In the genomic region with DNA sequence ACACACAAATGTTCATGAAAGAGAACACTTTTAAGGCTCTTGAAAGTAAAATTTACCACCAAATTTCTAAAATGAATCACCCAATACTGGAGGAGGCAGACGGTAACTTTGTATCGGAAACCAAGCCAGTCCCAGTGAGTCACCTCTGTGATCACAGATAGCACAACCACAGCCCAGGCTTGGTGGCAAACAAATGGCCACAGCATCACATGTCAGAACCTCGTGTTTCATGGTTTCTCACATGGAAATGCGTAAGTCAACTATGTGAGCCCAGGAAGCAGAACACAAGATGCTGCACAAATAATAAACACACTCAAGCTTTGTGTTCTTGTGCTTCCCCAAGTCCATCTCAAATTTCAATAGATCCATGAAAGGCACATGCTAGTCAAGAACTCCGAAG, we compare ENCODE assay signal across 13 mouse cellular contexts.
DNase-seq lines count a peak whose midpoint lies in the region; ATAC-seq lines count a peak whose summit lies in the region.
"Had no signal": no experiment of that assay in that cellular context is flagged by ENCODE, and none has a peak within 500 bp of the region (broad histone marks: within the 10 kb centered on the region; RNA-seq: fewer than 3 reads in every experiment).

No protein-coding gene starts in this region.

- no peaks in the 10 kb centered on the region for H3K27me3 ChIP-seq in forebrain, embryonic 12.5 days
- H3K27me3 ChIP-seq: liver, embryonic 12.5 days; Patski had no signal

- H3K36me3 ChIP-seq in forebrain, embryonic 12.5 days (replicated peaks): peaks cover 16% of the 10 kb centered on the region; the same call in 1 of the 2 replicates

- H3K4me1 ChIP-seq in forebrain, embryonic 12.5 days: 0 out of 2 replicates have a peak, but pooled peaks cover 4% of the 10 kb centered on the region

- H3K4me2 ChIP-seq in forebrain, embryonic 12.5 days: no peak overlapping the region
- H3K4me2 ChIP-seq: liver, embryonic 12.5 days had no signal

- no peak overlapping the region for H3K4me3 ChIP-seq in forebrain, embryonic 12.5 days (replicated peaks)
- H3K4me3 ChIP-seq: liver, embryonic 12.5 days had no signal

- H3K9ac ChIP-seq in forebrain, embryonic 12.5 days: no peak overlapping the region
- H3K9ac ChIP-seq: liver, embryonic 12.5 days had no signal

- DNase-seq in right cerebral cortex, adult 18-20 months: peak; percentile 17
- no peak for DNase-seq in right cerebral cortex, postnatal 14 days
- DNase-seq in CD4-positive, CD25-positive, alpha-beta regulatory T cell, adult 2 months (ENCODE audit: low read depth, low spot score): peak; percentile 89
- no peak for DNase-seq in cerebellum, adult 8-10 months
- DNase-seq: gastrocnemius, postnatal 14 days; kidney, postnatal 10 days; spleen, adult 18-20 months had no signal

- H3K9me3 ChIP-seq in forebrain, embryonic 12.5 days: no peaks in the 10 kb centered on the region
- H3K9me3 ChIP-seq: liver, embryonic 12.5 days had no signal

- 87% methylated on average over 5 of the region's 5 CpGs for WGBS in forebrain, embryonic 12.5 days

- peak; percentile 59 for ATAC-seq in activated CD4-positive, CD25-positive, alpha-beta regulatory T cell, adult 4 months
- peak; percentile 79; the same call in 1 of the 2 replicates for ATAC-seq in monocyte, adult 5-6 weeks (replicated peaks; ENCODE audit: insufficient number of reproducible peaks, low FRiP score, low TSS enrichment, poor library complexity, severe bottlenecking)
- no peak for ATAC-seq in forebrain, embryonic 12.5 days (ENCODE audit: low FRiP score)
- ATAC-seq: hindbrain, postnatal 0 days; liver, embryonic 12.5 days; Patski had no signal

- no peak overlapping the region for H3K27ac ChIP-seq in forebrain, embryonic 12.5 days
- H3K27ac ChIP-seq: hindbrain, postnatal 0 days; liver, embryonic 12.5 days had no signal

Comparison
In these comparisons a context has a peak if more than half of its experiments do, and no peak if none do; other contexts are left out.
1. DNase-seq: peak in right cerebral cortex, adult 18-20 months (single experiment) and CD4-positive, CD25-positive, alpha-beta regulatory T cell, adult 2 months (single experiment); none in right cerebral cortex, postnatal 14 days (single experiment) and cerebellum, adult 8-10 months (single experiment).